Mouse (Mus musculus): ENCODE results near the gene Bsdc1.

DNA sequence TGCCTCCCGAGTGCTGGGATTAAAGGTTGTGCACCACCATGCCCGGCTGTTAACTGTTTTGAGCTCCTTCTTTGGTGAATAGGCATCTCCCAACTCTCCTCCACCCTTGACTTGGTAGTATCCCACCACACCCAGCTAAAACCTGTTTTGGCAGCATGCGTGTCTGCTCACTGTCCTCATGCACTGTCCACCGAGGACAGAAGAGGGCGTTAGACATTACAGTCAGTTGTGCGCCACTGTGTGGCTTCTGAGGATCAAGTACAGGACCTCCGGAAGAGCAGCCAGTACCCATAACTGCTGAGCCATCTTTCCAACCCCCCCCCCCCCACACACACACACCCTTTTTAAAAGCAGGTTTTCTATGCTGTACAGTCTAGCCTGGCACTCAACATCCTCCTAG lies 33.3 kb downstream of the Bsdc1 start:
- TF ChIP-seq EP300 (optimal IDR thresholded peaks at IDR 0.05) (no peak), CTCF (IDR thresholded peaks at IDR 0.05; ENCODE audit: low read depth) (peak; percentile 59)
